28 mouse cellular contexts compared by ENCODE assay signal in genomic region chr2:76972051-76972450, GRCm38 (mm10). TPM values are rescaled to one million over a fixed set of nuclear protein-coding genes. Genes with fewer than 3 reads are reported as not detected.
DNase-seq lines count a peak whose midpoint lies in the region; ATAC-seq and TF ChIP-seq lines count a peak whose summit lies in the region.
"Had no signal": no experiment of that assay in that cellular context is flagged by ENCODE, and none has a peak within 500 bp of the region (broad histone marks: within the 10 kb centered on the region; RNA-seq: fewer than 3 reads in every experiment).

No protein-coding gene starts in this region.

- H3K79me2 ChIP-seq in heart, adult 2 months (replicated peaks; ENCODE audit: control insufficient read depth, insufficient read depth, low read length): peaks cover 2% of the 10 kb centered on the region; the same call in 1 of the 2 replicates

- 0 out of 2 replicates have a peak overlapping the region, but pooled peaks have one; percentile 22 for H3K4me3 ChIP-seq in heart, adult 2 months
- no peak overlapping the region for H3K4me3 ChIP-seq in heart, embryonic 12.5 days
- H3K4me3 ChIP-seq in heart, embryonic 15.5 days: no peak overlapping the region
- H3K4me3 ChIP-seq in midbrain, embryonic 14.5 days (replicated peaks; ENCODE audit: low read depth, low read length): no peak overlapping the region
- no peak overlapping the region for H3K4me3 ChIP-seq in midbrain, embryonic 15.5 days
- H3K4me3 ChIP-seq: embryonic facial prominence, embryonic 10.5 days; embryonic facial prominence, embryonic 13.5 days; erythroblast, embryonic 14.5 days; forebrain, embryonic 12.5 days; forebrain, embryonic 15.5 days had no signal

- no peak overlapping the region; the same call in 1 of the 2 replicates for H3K27ac ChIP-seq in heart, adult 2 months
- no peak overlapping the region for H3K27ac ChIP-seq in heart, embryonic 12.5 days (ENCODE audit: poor library complexity, severe bottlenecking)
- peak overlapping the region; percentile 33 for H3K27ac ChIP-seq in heart, embryonic 15.5 days
- H3K27ac ChIP-seq in midbrain, embryonic 14.5 days (replicated peaks; ENCODE audit: low read depth, low read length): no peak overlapping the region
- no peak overlapping the region for H3K27ac ChIP-seq in midbrain, embryonic 15.5 days
- H3K27ac ChIP-seq: embryonic facial prominence, embryonic 10.5 days; embryonic facial prominence, embryonic 13.5 days; forebrain, embryonic 12.5 days; hindbrain, embryonic 14.5 days; hindbrain, postnatal 0 days had no signal

- WGBS in heart, adult 2 months: 50% methylated on average over 4 of the region's 4 CpGs
- WGBS in heart, embryonic 12.5 days: 55% methylated on average over 4 of the region's 4 CpGs
- 48% methylated on average over 4 of the region's 4 CpGs for whole genome bisulfite sequencing in heart, embryonic 15.5 days
- 53% methylated on average over 4 of the region's 4 CpGs for WGBS in midbrain, embryonic 14.5 days
- WGBS in midbrain, embryonic 15.5 days: 44% methylated on average over 4 of the region's 4 CpGs

- 0 out of 2 replicates have a peak overlapping the region, but pooled peaks have one; percentile 44 for H3K9ac ChIP-seq in heart, adult 2 months (ENCODE audit: low read depth, low read length)
- H3K9ac ChIP-seq in heart, embryonic 12.5 days: no peak overlapping the region
- no peak overlapping the region for H3K9ac ChIP-seq in heart, embryonic 15.5 days
- no peak overlapping the region for H3K9ac ChIP-seq in midbrain, embryonic 14.5 days (replicated peaks; ENCODE audit: low read length)
- H3K9ac ChIP-seq in midbrain, embryonic 15.5 days: no peak overlapping the region
- H3K9ac ChIP-seq: embryonic facial prominence, embryonic 13.5 days; forebrain, embryonic 12.5 days; forebrain, embryonic 15.5 days; hindbrain, embryonic 14.5 days had no signal

- DNase-seq in heart, adult 2 months: no peak
- DNase-seq in heart, postnatal 4 days: no peak
- DNase-seq in midbrain, embryonic 14.5 days: peak; percentile 13
- DNase-seq in ovary, adult 18-20 months (ENCODE audit: low spot score): no peak
- DNase-seq: adrenal gland, adult 2 months; adrenal gland, postnatal 14 days; cerebellum, adult 11-12 months; cerebellum, adult 8-10 months; cerebellum, postnatal 10 days; cerebellum, postnatal 36 days; embryo, embryonic 11 days; gastrocnemius, postnatal 14 days; heart, postnatal 14 days; kidney, adult 18-20 months; kidney, adult 9 months had no signal

- no peaks in the 10 kb centered on the region for H3K9me3 ChIP-seq in heart, embryonic 12.5 days (replicated peaks)
- no peaks in the 10 kb centered on the region for H3K9me3 ChIP-seq in heart, embryonic 15.5 days (replicated peaks)
- H3K9me3 ChIP-seq in midbrain, embryonic 14.5 days (ENCODE audit: control insufficient read depth, low read length): no peaks in the 10 kb centered on the region
- H3K9me3 ChIP-seq in midbrain, embryonic 15.5 days: no peaks in the 10 kb centered on the region
- H3K9me3 ChIP-seq: embryonic facial prominence, embryonic 10.5 days; embryonic facial prominence, embryonic 13.5 days; forebrain, embryonic 12.5 days; forebrain, embryonic 15.5 days had no signal

- ATAC-seq in heart, embryonic 12.5 days (ENCODE audit: insufficient number of reproducible peaks, low FRiP score): no peak
- ATAC-seq in heart, embryonic 15.5 days (replicated peaks; ENCODE audit: insufficient number of reproducible peaks, insufficient read depth, low FRiP score, low read depth): no peak
- ATAC-seq in midbrain, embryonic 14.5 days (ENCODE audit: low FRiP score, low TSS enrichment): no peak
- ATAC-seq in midbrain, embryonic 15.5 days (replicated peaks): no peak
- ATAC-seq: CD4-positive, CD25-positive, alpha-beta regulatory T cell, adult 4 months; hindbrain, postnatal 0 days; inflammation-experienced regulatory T-cells, adult 6 months; intestine, embryonic 16.5 days had no signal

- TF ChIP-seq CTCF in heart, adult 2 months (IDR thresholded peaks at IDR 0.05): no peak

- no peak overlapping the region for H3K4me2 ChIP-seq in heart, embryonic 12.5 days
- no peak overlapping the region; the same call in 1 of the 2 replicates for H3K4me2 ChIP-seq in heart, embryonic 15.5 days
- no peak overlapping the region for H3K4me2 ChIP-seq in midbrain, embryonic 14.5 days (ENCODE audit: low read length)
- H3K4me2 ChIP-seq in midbrain, embryonic 15.5 days: no peak overlapping the region
- H3K4me2 ChIP-seq: embryonic facial prominence, embryonic 13.5 days; forebrain, embryonic 12.5 days; hindbrain, embryonic 14.5 days had no signal

- no peak for TF ChIP-seq EP300 in heart, adult 2 months (IDR thresholded peaks at IDR 0.05; ENCODE audit: insufficient read depth, low read depth, low read length)

- peaks cover 3% of the 10 kb centered on the region for H3K4me1 ChIP-seq in heart, adult 2 months (ENCODE audit: control insufficient read depth, insufficient read depth, low read length)
- H3K4me1 ChIP-seq in heart, embryonic 12.5 days (replicated peaks): peaks cover 34% of the 10 kb centered on the region
- peaks cover 38% of the 10 kb centered on the region for H3K4me1 ChIP-seq in heart, embryonic 15.5 days (replicated peaks)
- H3K4me1 ChIP-seq in midbrain, embryonic 14.5 days (ENCODE audit: control insufficient read depth, insufficient read depth, low read length): no peaks in the 10 kb centered on the region
- 0 out of 2 replicates have a peak, but pooled peaks cover 2% of the 10 kb centered on the region for H3K4me1 ChIP-seq in midbrain, embryonic 15.5 days
- H3K4me1 ChIP-seq: embryonic facial prominence, embryonic 10.5 days; embryonic facial prominence, embryonic 13.5 days; forebrain, embryonic 12.5 days had no signal

- no peak for TF ChIP-seq POLR2A in heart, adult 2 months (IDR thresholded peaks at IDR 0.05; ENCODE audit: insufficient read depth, low read depth, low read length)

- H3K36me3 ChIP-seq in heart, adult 2 months (ENCODE audit: control insufficient read depth, insufficient read depth, low read length): peaks cover 49% of the 10 kb centered on the region
- H3K36me3 ChIP-seq in heart, embryonic 12.5 days: peaks cover 77% of the 10 kb centered on the region
- peaks cover 52% of the 10 kb centered on the region for H3K36me3 ChIP-seq in heart, embryonic 15.5 days
- H3K36me3 ChIP-seq in midbrain, embryonic 14.5 days (ENCODE audit: control insufficient read depth, insufficient read depth, low read length): no peaks in the 10 kb centered on the region
- no peaks in the 10 kb centered on the region for H3K36me3 ChIP-seq in midbrain, embryonic 15.5 days (replicated peaks)
- H3K36me3 ChIP-seq: embryonic facial prominence, embryonic 10.5 days; embryonic facial prominence, embryonic 13.5 days; forebrain, embryonic 12.5 days; forebrain, embryonic 15.5 days had no signal

- intact Hi-C loops in heart, adult 2 months (cut with DNase I): no loop called here

- no peaks in the 10 kb centered on the region for H3K27me3 ChIP-seq in heart, adult 2 months (ENCODE audit: control insufficient read depth, insufficient read depth, low read length)
- no peaks in the 10 kb centered on the region for H3K27me3 ChIP-seq in heart, embryonic 12.5 days (replicated peaks)
- no peaks in the 10 kb centered on the region for H3K27me3 ChIP-seq in heart, embryonic 15.5 days
- no peaks in the 10 kb centered on the region for H3K27me3 ChIP-seq in midbrain, embryonic 14.5 days (ENCODE audit: control insufficient read depth, insufficient read depth, low read length)
- no peaks in the 10 kb centered on the region for H3K27me3 ChIP-seq in midbrain, embryonic 15.5 days (replicated peaks)
- H3K27me3 ChIP-seq: embryonic facial prominence, embryonic 13.5 days; forebrain, embryonic 12.5 days; forebrain, embryonic 15.5 days had no signal

RNA-seq across cellular contexts. Expression of gene Ttn, which starts 10.3 kb away (rescaled TPM):
- 1,000 to 10,000 TPM; 2,567 to 3,090 TPM for total RNA-seq in heart, adult 2 months (2021)
- 88.4 and 181 TPM in 2 replicates for polyA plus RNA-seq in heart, adult 2 months (2012; rRNA removed)
- polyA plus RNA-seq in heart, embryonic 12.5 days (2016; fragmentation: Nextera tagmentation; extraction: Ambion mirVana): 570 and 652 TPM in 2 replicates
- 583 and 694 TPM in 2 replicates for polyA plus RNA-seq in heart, embryonic 15.5 days (2015; fragmentation: Nextera tagmentation; extraction: Ambion mirVana)
- total RNA-seq in heart, postnatal 4 days (2021): 1,000 to 10,000 TPM; 2,325 to 2,346 TPM
- 0.47 and 0.91 TPM in 2 replicates for polyA plus RNA-seq in midbrain, embryonic 14.5 days (2014; fragmentation: Nextera tagmentation; extraction: Ambion mirVana)
- 0.40 and 1.0 TPM in 2 replicates for polyA plus RNA-seq in midbrain, embryonic 15.5 days (2015; fragmentation: Nextera tagmentation; extraction: Ambion mirVana)

Comparison
In these comparisons a context has a peak if more than half of its experiments do, and no peak if none do; other contexts are left out.
1. RNA of gene Ttn, which starts 10.3 kb away (polyA plus RNA-seq): 583 to 694 TPM in heart, embryonic 15.5 days, 570 to 652 TPM in heart, embryonic 12.5 days and 88.4 to 181 TPM in heart, adult 2 months; 0.47 to 0.91 TPM in midbrain, embryonic 14.5 days and 0.40 to 1.0 TPM in midbrain, embryonic 15.5 days; every median in the first group is over 10 times any median in the second.